Mouse (Mus musculus) inflammation-experienced regulatory T-cells, adult 6 months (primary cell): ENCODE data around the gene Fgf15. TPM values are rescaled to one million over a fixed set of nuclear protein-coding genes. Genes with fewer than 3 reads are reported as not detected.
"Not testable (repeated sequence)": the region's sequence is repeated elsewhere in the genome, so short reads cannot be mapped to it uniquely, and the experiment has no call there.

Experiments
- ATAC-seq: one replicate; pipeline ENCODE4 v1.8.0; 2017
- polyA plus RNA-seq, 3 experiments: library from polyadenylated mRNA; unstranded; fragments of 100-300 nt; shearing (Covaris generic); gene quantifications; one replicate each; pipeline ENCODE4 v1.2.1; 2017

Fgf15 gene
- polyA plus RNA-seq, 3 experiments from 2014 or later = not detected

GRCm38 (mm10) chr7:144891863-144892262 is 4.5 kb upstream of the Fgf15 start:
- ATAC-seq = no peak

- no peak for ATAC-seq
Measured at GRCm38 (mm10) chr7:144892322-144892721, 4.0 kb upstream of the Fgf15 start.

- ATAC-seq = no peak
Measured at GRCm38 (mm10) chr7:144894191-144894590, 2.1 kb upstream of the Fgf15 start.

- ATAC-seq = no peak
Measured at GRCm38 (mm10) chr7:144894706-144895105, 1.6 kb upstream of the Fgf15 start.

- ATAC-seq = peak; percentile 60
Measured at GRCm38 (mm10) chr7:144895305-144896111, 823 bp upstream of the Fgf15 start.

- no peak for ATAC-seq
Measured at GRCm38 (mm10) chr7:144898506-144898905, 2.2 kb downstream of the Fgf15 start.

GRCm38 (mm10) chr7:144905514-144905913 is 9.2 kb downstream of the Fgf15 start:
- not testable (repeated sequence) for ATAC-seq

- peak; percentile 88 for ATAC-seq
Measured at GRCm38 (mm10) chr7:144906708-144907397, 10.5 kb downstream of the Fgf15 start.

GRCm38 (mm10) chr7:144907793-144908192 is 11.5 kb downstream of the Fgf15 start:
- peak; percentile 72 for ATAC-seq

GRCm38 (mm10) chr7:144908705-144909104 is 12.4 kb downstream of the Fgf15 start:
- ATAC-seq = no peak

- ATAC-seq = no peak
Measured at GRCm38 (mm10) chr7:144911121-144911520, 14.8 kb downstream of the Fgf15 start.

GRCm38 (mm10) chr7:144912897-144913296 is 16.6 kb downstream of the Fgf15 start:
- no peak for ATAC-seq

- peak; percentile 89 for ATAC-seq
Measured at GRCm38 (mm10) chr7:144914296-144914947, 18.1 kb downstream of the Fgf15 start.

- ATAC-seq = peak; percentile 92
Measured at GRCm38 (mm10) chr7:144914948-144915750, 18.8 kb downstream of the Fgf15 start, which contains the start of gene LTO1. TSS of gene LTO1 (plus strand) at chr7:144915100.

GRCm38 (mm10) chr7:144918823-144919222 is 22.5 kb downstream of the Fgf15 start:
- no peak for ATAC-seq

- ATAC-seq = no peak
Measured at GRCm38 (mm10) chr7:144927591-144927990, 31.3 kb downstream of the Fgf15 start.

GRCm38 (mm10) chr7:144928009-144928888 is 31.9 kb downstream of the Fgf15 start:
- no peak for ATAC-seq

- no peak for ATAC-seq
Measured at GRCm38 (mm10) chr7:144928889-144929210, 32.5 kb downstream of the Fgf15 start.

- no peak for ATAC-seq
Measured at GRCm38 (mm10) chr7:144929506-144929905, 33.2 kb downstream of the Fgf15 start.

- no peak for ATAC-seq
Measured at GRCm38 (mm10) chr7:144929931-144930330, 33.6 kb downstream of the Fgf15 start.

- peak; percentile 35 for ATAC-seq
Measured at GRCm38 (mm10) chr7:144931778-144932177, 35.4 kb downstream of the Fgf15 start.
